Mouse (Mus musculus) hindbrain, postnatal 0 days (tissue): Measurements from ENCODE around the gene Tubgcp4. TPM values are rescaled to one million over a fixed set of nuclear protein-coding genes. Genes with fewer than 3 reads are reported as not detected.
"Not testable (repeated sequence)": the region's sequence is repeated elsewhere in the genome, so short reads cannot be mapped to it uniquely, and the experiment has no call there.

Source experiments
- ATAC-seq: fragments of 200-750 bp; cut with Nextera tagmentation; 2 replicates; pipeline ENCODE4 v1.8.0; 2017; ENCODE audit warnings: mild to moderate bottlenecking, moderate TSS enrichment, moderate library complexity
- DNase-seq: peaks from one replicate; pipeline ENCODE4 v3.0.0-alpha.2; 2015; ENCODE audit warnings: low spot score
- H3K27ac ChIP-seq: fragments of 300-500 bp; sonication (generic); 2 replicates; pipeline ENCODE4 v1.5.1; 2014; ENCODE audit warnings: mild to moderate bottlenecking
- H3K27me3 ChIP-seq: fragments of 300-500 bp; sonication (generic); 2 replicates; pipeline ENCODE4 v1.6.1; 2014; ENCODE audit warnings: low read length, mixed read lengths; ENCODE audit not compliant: insufficient read depth
- H3K36me3 ChIP-seq: fragments of 300-500 bp; sonication (generic); 2 replicates; pipeline ENCODE4 v1.6.1; 2014; ENCODE audit warnings: low read length, mixed read lengths; ENCODE audit not compliant: insufficient read depth
- H3K4me1 ChIP-seq: fragments of 300-500 bp; sonication (generic); 2 replicates; pipeline ENCODE4 v1.6.1; 2014; ENCODE audit warnings: antibody characterized with exemption, low read length, mixed read lengths; ENCODE audit not compliant: insufficient read depth
- H3K4me2 ChIP-seq: fragments of 300-500 bp; sonication (generic); 2 replicates; pipeline ENCODE4 v1.6.1; 2014; ENCODE audit warnings: low read depth, mild to moderate bottlenecking, low read length, moderate library complexity, mixed read lengths
- H3K4me3 ChIP-seq: fragments of 300-500 bp; sonication (generic); 2 replicates; pipeline ENCODE4 v1.5.1; 2014; ENCODE audit warnings: low read length
- H3K9ac ChIP-seq: fragments of 300-500 bp; sonication (generic); replicated peaks from 2 replicates; pipeline ENCODE4 v1.6.1; 2014; ENCODE audit warnings: mild to moderate bottlenecking, low read length, moderate library complexity, mixed read lengths
- H3K9me3 ChIP-seq: fragments of 300-500 bp; sonication (generic); 2 replicates; pipeline ENCODE4 v1.6.1; 2016; ENCODE audit warnings: low read length, mixed read lengths
- CTCF ChIP-seq: IDR thresholded peaks from 2 replicates; pipeline ENCODE4 v1.5.1; 2016; ENCODE audit warnings: antibody characterized with exemption, control low read depth, low read depth
- WGBS: fragments of 180-500 bp; shearing (Covaris S2); extraction: QIAGEN DNeasy Blood & Tissue Kit; methylation state at CpG from one replicate; pipeline ENCODE4 v1.1.7; 2014; 5-methylcytosine and 5-hydroxymethylcytosine counted together
- polyA plus RNA-seq: library from polyadenylated mRNA; unstranded; fragments of >200 nt; fragmentation: Nextera tagmentation; extraction: Ambion mirVana; gene quantifications from 2 replicates; pipeline ENCODE4 v1.2.1, GENCODE M21; 2015
- total RNA-seq: library from RNA; depleted of rRNA; stranded (reverse); fragments of >200 nt; gene quantifications from 2 replicates; pipeline ENCODE4 v1.2.3, GENCODE M21; 2014; rRNA removed

Gene Tubgcp4
- total RNA-seq, result 20.2 and 33.6 TPM in 2 replicates
- polyA plus RNA-seq, result 26.1 and 27.6 TPM in 2 replicates

DNA sequence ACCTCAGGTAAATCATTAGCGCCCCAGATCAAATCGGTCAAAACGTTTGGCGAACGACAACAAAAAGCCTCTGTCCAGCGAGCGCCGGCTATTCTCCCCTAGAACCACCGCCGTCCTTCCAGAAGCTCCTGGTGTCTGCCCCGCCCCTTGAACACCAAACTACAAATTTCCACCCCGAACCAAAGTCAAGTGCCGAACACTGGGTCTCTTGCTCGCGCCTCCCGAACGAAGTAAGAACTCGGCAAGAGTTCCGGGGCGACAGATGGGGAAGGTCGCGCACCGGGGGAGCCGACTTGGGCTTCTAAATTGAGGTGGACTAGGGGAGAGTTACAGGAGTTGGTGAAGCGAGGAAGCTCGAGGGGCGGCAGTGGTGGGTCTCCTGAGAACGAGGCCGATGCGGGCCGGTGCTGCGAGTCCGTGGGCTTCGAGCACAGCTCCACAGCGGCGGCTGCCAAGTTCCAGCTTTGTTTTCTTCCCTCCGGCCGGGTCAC lies at the start of gene Tubgcp4:
Gene Tubgcp4, plus strand, starts transcription at position 174 of the 491 bp plus-strand sequence.
- Histone ChIP-seq H3K4me3 (peak within 1 kb of the TSS; percentile 75), H3K27me3 (no peaks in the 10 kb centered on the region), H3K36me3 (peaks cover 14% of the 10 kb centered on the region), H3K4me2 (peak within 1 kb of the TSS; percentile 89), H3K9ac (peak within 1 kb of the TSS; percentile 83), H3K9me3 (no peaks in the 10 kb centered on the region), H3K27ac (peak within 1 kb of the TSS; percentile 73), H3K4me1 (peaks cover 13% of the 10 kb centered on the region)
- WGBS, result under 1% methylated on average over 38 of the region's 38 CpGs
- no peak for TF ChIP-seq CTCF
- peak; percentile 45 for DNase-seq
- ATAC-seq, result peak; percentile 79; the same call in 1 of the 2 replicates

DNA sequence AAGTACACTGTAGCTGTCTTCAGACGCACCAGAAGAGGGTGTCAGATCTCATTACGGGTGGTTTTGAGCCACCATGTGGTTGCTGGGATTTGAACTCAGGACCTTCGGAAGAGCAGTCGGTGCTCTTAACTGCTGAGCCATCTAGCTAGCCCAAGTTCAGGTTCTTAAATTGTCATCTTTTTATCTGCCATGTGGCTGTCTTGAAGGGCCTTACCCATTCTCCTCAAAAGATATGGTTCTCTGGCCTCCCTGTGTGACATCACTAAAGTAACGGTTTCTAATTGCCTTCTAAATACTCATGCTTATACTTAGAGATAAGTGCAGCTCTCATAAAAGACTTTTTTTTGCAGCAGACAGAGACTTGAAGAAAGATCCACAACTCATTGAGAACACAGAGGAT lies 44.2 kb upstream of the Tubgcp4 start:
- not testable (repeated sequence) for H3K4me1 ChIP-seq, H3K9ac ChIP-seq, H3K27me3 ChIP-seq, H3K36me3 ChIP-seq, ATAC-seq, H3K4me3 ChIP-seq, DNase-seq, H3K4me2 ChIP-seq, H3K27ac ChIP-seq, H3K9me3 ChIP-seq
- WGBS, result 94% methylated on average over 5 of the region's 5 CpGs

DNA sequence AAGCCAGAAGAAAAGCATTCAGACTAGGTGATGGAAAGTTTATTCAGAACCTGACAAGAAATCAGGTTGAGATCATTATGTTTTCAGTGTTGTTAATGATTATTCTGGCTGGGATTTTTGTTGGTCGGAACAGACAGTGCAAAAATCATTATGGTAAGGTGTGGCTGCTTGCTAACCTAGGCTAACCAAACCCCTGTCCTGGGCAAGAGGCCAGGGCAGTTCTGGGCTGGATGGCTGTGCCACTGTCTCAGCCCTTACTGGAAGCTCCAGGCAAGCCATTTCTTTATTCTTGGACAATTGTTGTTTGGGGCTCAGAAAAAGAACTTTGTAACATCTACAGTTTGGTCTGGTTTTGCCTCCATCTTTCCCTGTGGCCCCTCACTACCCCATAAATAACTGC lies 42.9 kb upstream of the Tubgcp4 start:
- H3K4me2 ChIP-seq, result no peak overlapping the region
- 90% methylated on average over 1 of the region's 1 CpGs for WGBS
- no peak overlapping the region for H3K9ac ChIP-seq
- TF ChIP-seq CTCF, result no peak
- no peaks in the 10 kb centered on the region for H3K27me3 ChIP-seq
- H3K9me3 ChIP-seq, result no peaks in the 10 kb centered on the region
- H3K4me1 ChIP-seq, result no peaks in the 10 kb centered on the region
- no peak for ATAC-seq
- no peak overlapping the region for H3K27ac ChIP-seq
- H3K4me3 ChIP-seq, result no peak overlapping the region
- H3K36me3 ChIP-seq, result no peaks in the 10 kb centered on the region
- DNase-seq, result no peak

DNA sequence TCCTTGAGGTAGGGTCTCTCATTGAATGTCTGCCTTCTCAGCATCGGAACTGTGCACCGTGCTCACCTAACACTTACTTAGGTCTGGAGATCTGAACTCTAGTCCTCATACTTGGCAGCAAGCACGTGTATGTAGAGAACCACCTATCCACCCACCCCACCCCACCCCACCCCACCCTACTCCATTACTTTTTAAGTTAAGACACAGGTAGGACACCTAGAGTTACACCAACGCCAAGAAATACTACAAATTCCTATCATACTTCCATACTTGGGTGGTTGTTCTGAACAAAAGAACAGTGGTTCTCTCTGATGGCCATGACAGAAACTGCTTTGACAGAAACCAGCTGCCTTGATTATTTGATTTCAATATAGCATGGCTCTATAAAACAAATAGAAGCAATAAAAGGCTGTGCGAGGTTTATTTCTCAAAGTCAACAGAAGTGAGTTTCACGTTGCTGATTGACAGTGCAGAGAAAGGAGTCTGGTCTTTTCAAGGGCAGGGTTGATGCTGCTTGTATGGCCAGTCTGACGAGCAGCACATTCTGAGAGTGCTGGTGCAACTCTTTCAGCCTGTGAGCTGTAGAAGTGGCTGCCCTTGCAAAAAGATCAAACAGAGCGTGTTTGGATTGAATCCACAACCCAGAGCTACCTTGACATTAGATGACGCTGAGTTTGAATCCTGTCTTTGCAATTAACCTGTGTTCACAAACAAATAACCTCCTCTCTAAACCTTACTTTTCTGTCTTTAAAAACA lies 41.4 kb upstream of the Tubgcp4 start:
- no peaks in the 10 kb centered on the region for H3K27me3 ChIP-seq
- no peak for TF ChIP-seq CTCF
- no peaks in the 10 kb centered on the region for H3K9me3 ChIP-seq
- no peak overlapping the region for H3K4me2 ChIP-seq
- no peak for DNase-seq
- H3K36me3 ChIP-seq, result no peaks in the 10 kb centered on the region
- 73% methylated on average over 9 of the region's 9 CpGs for WGBS
- H3K9ac ChIP-seq, result no peak overlapping the region
- ATAC-seq, result no peak
- H3K4me3 ChIP-seq, result no peak overlapping the region
- no peaks in the 10 kb centered on the region for H3K4me1 ChIP-seq
- H3K27ac ChIP-seq, result no peak overlapping the region

DNA sequence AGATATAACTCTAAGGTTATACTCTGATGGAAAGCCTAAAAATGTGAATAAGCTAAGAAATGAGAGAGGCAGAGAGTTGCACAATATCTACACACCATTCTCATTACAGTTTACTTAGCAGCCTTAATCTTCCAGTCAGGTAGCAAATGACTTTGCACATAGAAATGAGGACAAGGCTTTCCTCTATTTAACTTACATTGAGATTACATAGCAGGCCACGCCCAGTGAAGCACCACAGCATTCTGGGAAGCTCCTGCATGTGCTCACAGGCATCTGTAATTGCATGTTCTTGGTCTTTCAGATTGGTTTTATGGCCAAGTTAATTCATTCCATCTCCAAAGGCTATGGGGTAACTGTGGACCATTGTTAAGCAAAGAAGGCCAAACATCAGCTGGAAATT lies 37.6 kb upstream of the Tubgcp4 start:
- DNase-seq, result no peak
- WGBS, result 82% methylated on average over 1 of the region's 1 CpGs
- H3K9ac ChIP-seq, result no peak overlapping the region
- no peaks in the 10 kb centered on the region for H3K36me3 ChIP-seq
- no peak overlapping the region for H3K27ac ChIP-seq
- TF ChIP-seq CTCF, result no peak
- no peaks in the 10 kb centered on the region for H3K27me3 ChIP-seq
- no peaks in the 10 kb centered on the region for H3K9me3 ChIP-seq
- no peak overlapping the region for H3K4me3 ChIP-seq
- H3K4me1 ChIP-seq, result no peaks in the 10 kb centered on the region; the same call in none of the 2 replicates
- no peak overlapping the region for H3K4me2 ChIP-seq
- no peak for ATAC-seq

DNA sequence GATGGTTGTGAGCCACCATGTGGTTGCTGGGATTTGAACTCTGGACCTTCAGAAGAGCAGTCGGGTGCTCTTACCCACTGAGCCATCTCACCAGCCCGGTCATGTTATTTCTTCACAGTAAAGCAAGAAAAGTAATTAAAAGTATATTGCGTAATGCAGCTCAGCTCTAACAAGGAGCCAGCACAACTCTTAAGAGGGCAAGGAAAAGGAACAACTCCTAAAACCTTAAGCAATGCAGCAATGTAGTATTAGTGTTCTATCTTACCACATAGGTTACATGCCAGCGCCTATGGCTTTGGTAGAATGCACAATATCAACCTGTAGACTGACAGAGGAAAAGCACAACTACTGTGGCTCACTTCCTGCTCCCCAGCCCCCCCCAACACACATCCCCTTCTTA lies 33.1 kb upstream of the Tubgcp4 start:
- 96% methylated on average over 4 of the region's 4 CpGs for WGBS
- Histone ChIP-seq H3K27me3 (no peaks in the 10 kb centered on the region), H3K36me3 (no peaks in the 10 kb centered on the region), H3K4me2 (no peak overlapping the region), H3K4me3 (no peak overlapping the region), H3K4me1 (peaks cover 16% of the 10 kb centered on the region), H3K9ac (no peak overlapping the region), H3K27ac (no peak overlapping the region), H3K9me3 (no peaks in the 10 kb centered on the region)
- DNase-seq, result no peak
- ATAC-seq, result no peak
- TF ChIP-seq CTCF, result no peak
